Mouse (Mus musculus): ENCODE results near the gene Ccdc163. TPM values are rescaled to one million over a fixed set of nuclear protein-coding genes. Genes with fewer than 3 reads are reported as not detected.

Ccdc163 gene
- polyA plus RNA-seq (2017; shearing (Covaris generic)) = 4.8 TPM

GRCm38 (mm10) chr4:116708201-116708764 lies at the start of gene Ccdc163, which contains the start of gene Mmachc:
TSS of gene Ccdc163 (plus strand) at chr4:116708509.
TSS of gene Mmachc (minus strand) at chr4:116708406.

GRCm38 (mm10) chr4:116685402-116686061 lies 22.8 kb upstream of the Ccdc163 start, which contains the start of gene Prdx1:
TSS of gene Prdx1 (plus strand) at chr4:116685544.

DNA sequence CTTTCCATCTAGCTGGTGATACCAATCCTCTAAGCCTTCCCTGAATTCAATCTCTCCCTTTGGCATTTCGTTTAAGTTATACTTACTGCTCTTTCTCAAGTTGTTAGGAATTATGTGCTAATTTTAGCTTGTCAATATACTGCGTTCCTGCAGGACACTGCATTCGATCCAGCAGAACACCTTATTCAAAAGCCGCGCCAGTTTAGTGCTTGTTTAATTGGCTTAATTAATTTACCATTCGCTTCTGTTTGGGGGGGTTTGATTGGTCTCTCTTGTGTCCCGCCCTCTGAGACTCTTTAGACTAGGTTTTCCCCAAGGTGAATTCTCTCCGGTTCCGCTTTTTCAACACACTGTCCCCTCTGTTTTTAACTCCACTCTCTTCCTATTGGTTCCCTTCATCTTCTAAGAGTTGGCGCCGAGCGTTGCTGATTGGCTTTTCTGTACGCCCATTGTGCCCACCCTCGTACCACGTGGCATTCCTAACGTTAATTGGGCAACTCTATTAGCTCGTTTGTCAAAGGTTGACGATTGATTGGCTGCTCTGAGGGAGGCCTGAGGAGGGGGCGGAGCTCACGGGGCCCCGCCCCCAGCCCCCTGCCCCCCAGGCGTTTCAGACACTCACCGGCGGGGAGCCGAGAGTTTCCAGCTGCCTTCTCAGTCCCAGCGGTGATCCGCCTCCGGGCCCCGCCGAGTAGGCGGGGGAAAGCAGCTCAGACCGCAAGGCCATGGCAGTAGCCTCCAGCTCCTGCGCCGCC lies 12.2 kb downstream of the Ccdc163 start, which contains the start of gene Tesk2:
Gene Tesk2 (plus strand): TSS at position 606 of the 755 bp plus-strand sequence.

Other genes starting within 250 kb of the Ccdc163 start
- gene Mast2, start 244.3 kb upstream of the Ccdc163 start, polyA plus RNA-seq (2017; shearing (Covaris generic)) = 7.2 TPM
- gene Ipp, start 201.0 kb upstream of the Ccdc163 start, polyA plus RNA-seq (2017; shearing (Covaris generic)) = 15.3 TPM
- 13.4 TPM for gene Tmem69, start 152.6 kb upstream of the Ccdc163 start, polyA plus RNA-seq (2017; shearing (Covaris generic))
- gene Gpbp1l1, start 150.9 kb upstream of the Ccdc163 start, polyA plus RNA-seq (2017; shearing (Covaris generic)) = 57.1 TPM
- gene Ccdc17, start 111.9 kb upstream of the Ccdc163 start, polyA plus RNA-seq (2017; shearing (Covaris generic)) = 5.5 TPM
- gene Nasp, start 80.6 kb upstream of the Ccdc163 start, polyA plus RNA-seq (2017; shearing (Covaris generic)) = 88.4 TPM
- gene Akr1a1, start 56.8 kb upstream of the Ccdc163 start, polyA plus RNA-seq (2017; shearing (Covaris generic)) = 230 TPM
- 537 TPM for gene Prdx1, start 23.0 kb upstream of the Ccdc163 start, polyA plus RNA-seq (2017; shearing (Covaris generic))
- gene Mmachc, start 103 bp upstream of the Ccdc163 start, polyA plus RNA-seq (2017; shearing (Covaris generic)) = 4.0 TPM
- gene Tesk2, start 12.4 kb downstream of the Ccdc163 start, polyA plus RNA-seq (2017; shearing (Covaris generic)) = 5.3 TPM
- 35.2 TPM for gene Toe1, start 99.1 kb downstream of the Ccdc163 start, polyA plus RNA-seq (2017; shearing (Covaris generic))
- 9.9 TPM for gene Mutyh, start 99.2 kb downstream of the Ccdc163 start, polyA plus RNA-seq (2017; shearing (Covaris generic))
- 0.21 TPM for gene Hpdl, start 113.2 kb downstream of the Ccdc163 start, polyA plus RNA-seq (2017; shearing (Covaris generic))
- 0.33 TPM for gene Zswim5, start 168.9 kb downstream of the Ccdc163 start, polyA plus RNA-seq (2017; shearing (Covaris generic))